Mouse (Mus musculus): ENCODE data around the gene Gcnt4. TPM values are rescaled to one million over a fixed set of nuclear protein-coding genes. Genes with fewer than 3 reads are reported as not detected.

The Gcnt4 gene
- total RNA-seq, 2 experiments from 2014 or later, result 0.29 to 0.36 TPM

DNA sequence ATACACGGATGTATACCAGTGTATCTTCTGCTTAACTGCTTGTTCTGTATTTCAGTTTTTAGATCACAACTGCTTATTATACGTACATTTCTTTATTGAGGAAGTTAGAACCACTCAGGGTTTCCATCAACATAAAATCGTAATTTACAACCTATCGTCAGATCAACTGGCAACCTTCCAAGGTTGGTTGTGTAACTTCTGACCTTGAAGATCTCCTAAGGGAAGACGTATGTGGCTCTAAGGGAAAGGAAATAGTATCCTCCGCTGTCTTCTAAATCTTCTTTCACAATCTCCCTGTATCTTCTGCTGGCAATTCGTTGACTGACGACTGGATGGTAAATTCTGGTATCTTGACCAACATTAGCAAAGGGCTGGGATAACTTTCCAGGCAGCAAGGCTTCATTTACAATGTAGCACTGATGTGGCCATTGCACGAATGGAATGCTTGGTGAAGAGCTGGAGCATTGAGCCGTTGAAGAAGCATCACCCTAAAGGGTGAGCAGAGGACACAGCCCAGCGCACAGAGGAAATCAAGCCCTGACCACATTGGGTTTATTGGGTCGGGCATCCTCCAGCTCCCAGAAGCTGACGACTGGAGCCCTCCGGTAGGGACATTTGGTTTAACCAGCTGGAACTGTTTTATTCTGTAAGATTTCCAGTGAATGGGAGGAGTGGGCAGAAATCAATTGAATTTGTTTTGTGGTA lies 66.2 kb downstream of the Gcnt4 start:
- DNase-seq (ENCODE audit: low spot score in 2 of 2), result no peak

DNA sequence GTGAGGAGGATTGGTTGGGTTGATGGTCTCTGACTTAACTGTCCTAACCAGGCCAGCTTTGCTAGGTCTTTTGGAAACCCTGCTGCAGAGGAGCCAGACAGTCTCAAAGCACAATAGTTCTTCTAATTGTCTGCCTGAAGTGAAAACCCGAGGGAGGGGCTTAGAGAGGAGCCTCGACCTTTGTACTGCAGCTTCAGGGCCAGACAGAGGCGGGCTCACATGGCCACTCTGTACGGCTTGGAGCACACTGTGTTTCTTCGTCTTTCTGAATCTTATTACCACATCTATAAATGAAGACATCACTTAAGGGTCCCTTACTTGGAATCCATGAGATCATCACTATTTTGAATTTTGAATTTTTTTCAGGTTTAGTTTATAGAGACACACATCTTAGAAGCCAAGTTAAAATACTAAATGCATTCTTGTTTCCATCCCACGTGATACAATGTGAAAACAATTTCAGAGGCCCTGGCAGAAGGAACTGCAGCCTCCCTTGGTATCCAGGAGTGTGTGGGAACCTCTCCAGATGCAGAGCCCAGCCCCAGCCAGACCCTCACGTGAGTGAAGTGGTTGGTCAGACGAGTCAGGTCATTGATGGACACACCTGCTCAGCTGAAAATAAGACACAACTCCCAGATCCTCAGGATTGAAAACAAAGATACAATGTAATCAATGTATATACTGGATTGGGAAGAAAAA lies 69.0 kb downstream of the Gcnt4 start:
- DNase-seq (ENCODE audit: low spot score in 2 of 2), result no peak

DNA sequence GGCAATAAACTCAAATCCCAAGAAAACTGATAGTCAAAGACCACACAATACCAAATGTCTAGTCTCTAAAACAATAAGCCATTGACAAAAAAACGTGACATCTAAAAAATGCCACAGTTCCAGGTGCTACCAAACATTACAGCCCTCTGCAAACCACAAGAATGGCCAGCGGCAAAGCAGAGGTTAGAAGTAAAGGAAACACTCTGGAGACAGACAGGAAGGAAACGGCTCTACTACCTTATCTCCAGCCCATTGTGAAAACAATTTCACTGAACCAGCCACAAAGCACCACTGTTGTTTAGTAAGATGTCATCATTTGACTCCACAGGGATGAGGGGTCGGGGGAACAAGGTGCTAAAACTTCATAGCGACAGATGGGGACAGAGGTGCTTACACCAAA lies 70.8 kb downstream of the Gcnt4 start:
- no peak for DNase-seq (ENCODE audit: low spot score in 2 of 2)

DNA sequence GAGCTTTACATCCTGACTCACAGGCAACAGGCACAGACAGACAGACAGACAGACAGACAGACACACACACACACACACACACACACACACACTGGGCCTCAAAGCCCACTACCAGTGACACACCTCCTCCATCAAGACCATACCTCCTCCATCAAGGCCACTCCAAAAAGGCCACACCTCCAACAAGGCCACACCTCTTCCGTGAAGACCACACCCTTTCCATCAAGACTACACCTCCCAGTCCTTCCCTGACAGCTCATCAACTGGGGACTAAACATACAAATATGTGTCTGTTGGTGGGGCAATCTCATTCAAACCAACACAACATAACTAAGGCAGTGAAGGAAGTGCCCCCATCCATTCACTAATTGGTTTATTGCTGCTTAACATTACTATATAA lies 72.6 kb downstream of the Gcnt4 start:
- no peak for DNase-seq (ENCODE audit: low spot score in 2 of 2)

Other genes starting within 250 kb of the Gcnt4 start
- gene Ankrd31, start 176.4 kb upstream of the Gcnt4 start, total RNA-seq (2021), result not detected
- gene 1700029F12Rik, start 109.7 kb downstream of the Gcnt4 start, total RNA-seq (2021), result not detected
- gene Fam169a, start 142.6 kb downstream of the Gcnt4 start, total RNA-seq (2021), result not detected
- 10 to 100 TPM in 1 of 2 experiments, under 1 TPM in 1; 0.29 to 31.2 TPM for gene Gm6169, start 174.5 kb downstream of the Gcnt4 start, total RNA-seq (2021)
- 10 to 100 TPM; 27.4 to 30.0 TPM for gene Gfm2, start 213.2 kb downstream of the Gcnt4 start, total RNA-seq (2021)
- gene Nsa2, start 213.2 kb downstream of the Gcnt4 start, total RNA-seq (2021), result 100 to 1,000 TPM; 101 to 105 TPM